Mouse (Mus musculus) CH12.LX (cell line): ENCODE data around the gene Brd2.

Experiments
- CTCF ChIP-seq, 2 experiments: IDR thresholded peaks in 1 of 2; conservative IDR thresholded peaks in 1 of 2; 2 replicates each; pipeline ENCODE4 v1.5.1; 2011 to 2012; ENCODE audit warnings: low read depth in 2 of 2, low read length in 2 of 2, improper control_type of control experiment in 1 of 2, inconsistent platforms in 1 of 2, mild to moderate bottlenecking in 1 of 2, moderate library complexity in 1 of 2
- EP300 ChIP-seq: IDR thresholded peaks from 2 replicates; pipeline ENCODE4 v1.6.1; 2011; ENCODE audit warnings: low read length, improper control_type of control experiment
- ETS1 ChIP-seq: conservative IDR thresholded peaks from 2 replicates; pipeline ENCODE4 v1.6.1; 2012; ENCODE audit warnings: low read depth, mild to moderate bottlenecking, inconsistent platforms, low read length, improper control_type of control experiment, moderate library complexity
- POLR2A ChIP-seq: IDR thresholded peaks from 2 replicates; pipeline ENCODE4 v1.6.1; 2011; ENCODE audit warnings: low read depth, mild to moderate bottlenecking, improper control_type of control experiment, low read length
- TCF12 ChIP-seq: IDR thresholded peaks from 2 replicates; pipeline ENCODE4 v1.6.1; 2014; ENCODE audit warnings: low read depth, mild to moderate bottlenecking, inconsistent platforms, low read length, improper control_type of control experiment

- TF ChIP-seq EP300 (no peak), ETS1 (no peak), TCF12 (no peak), CTCF (conservative IDR thresholded peaks at IDR 0.05 in 1 of 2, IDR thresholded peaks at IDR 0.05 in 1 of 2; ENCODE audit: low read depth in 2 of 2, low read length in 2 of 2) (no peak), POLR2A (no peak)
These were observed 50.3 kb downstream of the Brd2 start for GRCm38 (mm10) chr17:34072091-34072490.
